Mouse (Mus musculus) brain, embryonic 14.5 days (tissue): ENCODE measurements around the gene Rab17. TPM values are rescaled to one million over a fixed set of nuclear protein-coding genes. Genes with fewer than 3 reads are reported as not detected.
A peak's percentile ranks its signal among the peaks of the same experiment; 100 is the strongest.

Source experiments
- DNase-seq: peaks from one replicate; pipeline ENCODE4 v3.0.0-alpha.2; 2011; ENCODE audit warnings: low read depth
- CTCF ChIP-seq: fragments of 200-500 bp; IDR thresholded peaks from 2 replicates; pipeline ENCODE4 v1.5.1; 2012; ENCODE audit warnings: inconsistent platforms, mild to moderate bottlenecking, moderate library complexity, borderline replicate concordance; ENCODE audit not compliant: insufficient read depth, insufficient read length; ENCODE audit errors: extremely low read depth
- POLR2A ChIP-seq: fragments of 200-500 bp; IDR thresholded peaks from 2 replicates; pipeline ENCODE4 v1.6.1; 2012; ENCODE audit warnings: mild to moderate bottlenecking, inconsistent platforms, borderline replicate concordance; ENCODE audit not compliant: poor library complexity, insufficient read depth, insufficient read length, severe bottlenecking; ENCODE audit errors: extremely low read depth
- polyA plus RNA-seq: library from polyadenylated mRNA; depleted of rRNA; stranded (reverse); fragments of >200 nt; gene quantifications from 2 replicates; pipeline ENCODE4 v1.2.3, GENCODE M21; 2012

The Rab17 gene
- polyA plus RNA-seq, 1 experiment, result not detected

- no peak for DNase-seq
- TF ChIP-seq CTCF, result no peak
- TF ChIP-seq POLR2A, result no peak
Observed at GRCm38 (mm10) chr1:91003522-91004253, 34.2 kb upstream of the Rab17 start.

GRCm38 (mm10) chr1:91002641-91003040, 33.2 kb upstream of the Rab17 start:
- TF ChIP-seq CTCF (no peak), POLR2A (no peak)
- no peak for DNase-seq

- no peak for DNase-seq
- no peak for TF ChIP-seq POLR2A
- TF ChIP-seq CTCF, result no peak
Observed at GRCm38 (mm10) chr1:91001871-91002539, 32.5 kb upstream of the Rab17 start.

GRCm38 (mm10) chr1:91001101-91001500, 31.6 kb upstream of the Rab17 start:
- TF ChIP-seq POLR2A (no peak), CTCF (no peak)
- no peak for DNase-seq

- no peak for DNase-seq
- no peak for TF ChIP-seq POLR2A
- no peak for TF ChIP-seq CTCF
Observed at GRCm38 (mm10) chr1:90999911-91000601, 30.6 kb upstream of the Rab17 start.

GRCm38 (mm10) chr1:90998891-90999611, 29.6 kb upstream of the Rab17 start:
- TF ChIP-seq POLR2A (no peak), CTCF (no peak)
- peak; percentile 67 for DNase-seq

- peak; percentile 66 for DNase-seq
Observed at GRCm38 (mm10) chr1:90998268-90998890, 28.9 kb upstream of the Rab17 start, which contains the start of gene Lrrfip1. Gene Lrrfip1, plus strand, starts transcription at chr1:90998737.

GRCm38 (mm10) chr1:90997641-90998040, 28.2 kb upstream of the Rab17 start:
- no peak for DNase-seq
- TF ChIP-seq POLR2A (no peak), CTCF (no peak)

More at GRCm38 (mm10) chr1:90998268-90998890, 28.9 kb upstream of the Rab17 start, which contains the start of gene Lrrfip1:
- TF ChIP-seq CTCF (no peak), POLR2A (peak; percentile 53)

- DNase-seq, result no peak
- no peak for TF ChIP-seq CTCF
- no peak for TF ChIP-seq POLR2A
Observed at GRCm38 (mm10) chr1:90997136-90997535, 27.7 kb upstream of the Rab17 start.

- no peak for TF ChIP-seq POLR2A
- TF ChIP-seq CTCF, result no peak
- DNase-seq, result no peak
Observed at GRCm38 (mm10) chr1:90995916-90996315, 26.5 kb upstream of the Rab17 start.
